Mouse (Mus musculus) intestine, embryonic 14.5 days (tissue): Measurements from ENCODE around the gene Chst12. TPM values are rescaled to one million over a fixed set of nuclear protein-coding genes. Genes with fewer than 3 reads are reported as not detected.
"Not testable (repeated sequence)": the region's sequence is repeated elsewhere in the genome, so short reads cannot be mapped to it uniquely, and the experiment has no call there.

Source experiments
- ATAC-seq: fragments of 200-750 bp; cut with Nextera tagmentation; replicated peaks from 2 replicates; pipeline ENCODE4 v1.8.0; 2017; ENCODE audit warnings: low read depth, moderate number of reproducible peaks, moderate TSS enrichment, moderate library complexity; ENCODE audit not compliant: low FRiP score, low TSS enrichment
- DNase-seq: peaks from one replicate; pipeline ENCODE4 v3.0.0-alpha.2; 2018; ENCODE audit warnings: low spot score
- H3K27ac ChIP-seq: fragments of 300-500 bp; sonication (generic); 2 replicates; pipeline ENCODE4 v1.5.1; 2014; ENCODE audit warnings: low read depth, mild to moderate bottlenecking, control low read depth
- H3K27me3 ChIP-seq: fragments of 300-500 bp; sonication (generic); replicated peaks from 2 replicates; pipeline ENCODE4 v1.6.1; 2014; ENCODE audit warnings: low read length, control low read depth; ENCODE audit not compliant: control insufficient read depth, insufficient read depth
- H3K36me3 ChIP-seq: fragments of 300-500 bp; sonication (generic); 2 replicates; pipeline ENCODE4 v1.6.1; 2014; ENCODE audit warnings: low read length, control low read depth; ENCODE audit not compliant: control insufficient read depth, insufficient read depth
- H3K4me1 ChIP-seq: fragments of 300-500 bp; sonication (generic); replicated peaks from 2 replicates; pipeline ENCODE4 v1.6.1; 2014; ENCODE audit warnings: low read length, control low read depth, mixed read lengths; ENCODE audit not compliant: control insufficient read depth, insufficient read depth
- H3K4me2 ChIP-seq: fragments of 300-500 bp; sonication (generic); 2 replicates; pipeline ENCODE4 v1.6.1; 2014; ENCODE audit warnings: low read length
- H3K4me3 ChIP-seq: fragments of 300-500 bp; sonication (generic); 2 replicates; pipeline ENCODE4 v1.5.1; 2014; ENCODE audit warnings: low read depth, low read length, control low read depth, mixed read lengths
- H3K9ac ChIP-seq: fragments of 300-500 bp; sonication (generic); 2 replicates; pipeline ENCODE4 v1.6.1; 2014; ENCODE audit warnings: mild to moderate bottlenecking, low read length
- H3K9me3 ChIP-seq: fragments of 300-500 bp; sonication (generic); 2 replicates; pipeline ENCODE4 v1.6.1; 2016; ENCODE audit warnings: low read length, control low read depth; ENCODE audit not compliant: control insufficient read depth
- WGBS: fragments of 180-500 bp; shearing (Covaris S2); extraction: QIAGEN DNeasy Blood & Tissue Kit; methylation state at CpG from one replicate; pipeline ENCODE4 v1.1.7; 2014; 5-methylcytosine and 5-hydroxymethylcytosine counted together
- polyA plus RNA-seq: library from polyadenylated mRNA; unstranded; fragments of >200 nt; fragmentation: Nextera tagmentation; extraction: Ambion mirVana; gene quantifications from 2 replicates; pipeline ENCODE4 v1.2.1, GENCODE M21; 2014

Gene Chst12
- polyA plus RNA-seq, result 20.7 TPM in 2 replicates

- Histone ChIP-seq H3K27me3 (no peaks in the 10 kb centered on the region), H3K9ac (peak within 1 kb of the TSS; percentile 73), H3K27ac (peak within 1 kb of the TSS; percentile 77), H3K4me3 (peak within 1 kb of the TSS; percentile 74), H3K4me1 (peaks cover 46% of the 10 kb centered on the region), H3K4me2 (peak within 1 kb of the TSS; percentile 94), H3K36me3 (no peaks in the 10 kb centered on the region), H3K9me3 (no peaks in the 10 kb centered on the region)
- under 1% methylated on average over 38 of the region's 38 CpGs for WGBS
- ATAC-seq (peak; percentile 93), DNase-seq (peak; percentile 98)
These were observed at the start of gene Chst12 for GRCm38 (mm10) chr5:140505208-140505780. TSS of gene Chst12 (plus strand) at chr5:140505550.

- Histone ChIP-seq H3K4me2 (no peak overlapping the region), H3K27ac (no peak overlapping the region), H3K27me3 (no peaks in the 10 kb centered on the region), H3K9me3 (no peaks in the 10 kb centered on the region), H3K9ac (no peak overlapping the region), H3K4me1 (no peaks in the 10 kb centered on the region), H3K4me3 (no peak overlapping the region), H3K36me3 (no peaks in the 10 kb centered on the region)
- ATAC-seq (no peak), DNase-seq (no peak)
- 85% methylated on average over 3 of the region's 3 CpGs for WGBS
These were observed 43.9 kb upstream of the Chst12 start for GRCm38 (mm10) chr5:140461476-140461875.

- H3K36me3 ChIP-seq, H3K9me3 ChIP-seq, DNase-seq, H3K9ac ChIP-seq, H3K4me2 ChIP-seq, ATAC-seq, H3K27me3 ChIP-seq, H3K27ac ChIP-seq, H3K4me1 ChIP-seq, H3K4me3 ChIP-seq: not testable (repeated sequence)
- 81% methylated on average over 2 of the region's 2 CpGs for WGBS
These were observed 42.2 kb upstream of the Chst12 start for GRCm38 (mm10) chr5:140463151-140463550.

GRCm38 (mm10) chr5:140464943-140465342 lies 40.4 kb upstream of the Chst12 start:
- Histone ChIP-seq H3K4me2 (no peak overlapping the region), H3K4me1 (no peaks in the 10 kb centered on the region), H3K27ac (no peak overlapping the region), H3K9ac (no peak overlapping the region), H3K27me3 (no peaks in the 10 kb centered on the region), H3K4me3 (no peak overlapping the region), H3K9me3 (no peaks in the 10 kb centered on the region), H3K36me3 (no peaks in the 10 kb centered on the region)
- no peak for DNase-seq
- WGBS, result 85% methylated on average over 2 of the region's 2 CpGs
- ATAC-seq, result no peak

- no peak for ATAC-seq
- Histone ChIP-seq H3K4me1 (no peaks in the 10 kb centered on the region), H3K9me3 (0 out of 2 replicates have a peak, but pooled peaks cover under 1% of the 10 kb centered on the region), H3K9ac (no peak overlapping the region), H3K4me3 (no peak overlapping the region), H3K27me3 (no peaks in the 10 kb centered on the region), H3K27ac (no peak overlapping the region), H3K4me2 (no peak overlapping the region), H3K36me3 (no peaks in the 10 kb centered on the region)
- no peak for DNase-seq
- 82% methylated on average over 3 of the region's 3 CpGs for WGBS
These were observed 33.0 kb upstream of the Chst12 start for GRCm38 (mm10) chr5:140472336-140472735.

- ATAC-seq (no peak), DNase-seq (no peak)
- Histone ChIP-seq H3K27ac (no peak overlapping the region), H3K9me3 (0 out of 2 replicates have a peak, but pooled peaks cover 4% of the 10 kb centered on the region), H3K36me3 (no peaks in the 10 kb centered on the region), H3K4me3 (no peak overlapping the region), H3K4me2 (no peak overlapping the region), H3K27me3 (no peaks in the 10 kb centered on the region), H3K9ac (no peak overlapping the region), H3K4me1 (no peaks in the 10 kb centered on the region)
- WGBS, result 72% methylated on average over 4 of the region's 4 CpGs
These were observed 23.9 kb upstream of the Chst12 start for GRCm38 (mm10) chr5:140481458-140481857.

DNA sequence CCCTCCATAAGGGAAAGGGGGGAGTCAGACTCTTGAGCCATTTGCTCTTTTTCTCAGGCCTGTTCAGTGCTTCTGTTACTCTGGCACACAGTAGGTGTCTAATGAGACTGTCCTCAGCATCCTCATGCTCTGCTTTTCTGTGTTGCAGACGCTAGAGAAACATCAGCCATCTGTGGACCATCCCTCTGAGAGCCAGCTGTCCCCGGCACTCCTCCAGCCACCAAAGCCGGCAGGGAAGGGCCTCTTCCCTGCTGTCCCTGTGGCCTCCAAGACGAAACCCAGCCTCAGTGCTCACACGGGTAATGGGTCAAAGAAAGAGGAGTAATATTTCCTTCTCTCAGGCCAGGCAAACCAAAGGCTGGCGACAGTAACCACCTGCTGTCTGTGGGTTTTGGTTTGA lies 14.2 kb upstream of the Chst12 start:
- H3K36me3 ChIP-seq, result no peaks in the 10 kb centered on the region
- DNase-seq (no peak), ATAC-seq (no peak)
- H3K4me3 ChIP-seq, result no peak overlapping the region
- no peak overlapping the region for H3K9ac ChIP-seq
- no peaks in the 10 kb centered on the region for H3K27me3 ChIP-seq
- no peak overlapping the region for H3K27ac ChIP-seq
- no peak overlapping the region for H3K4me2 ChIP-seq
- no peaks in the 10 kb centered on the region for H3K4me1 ChIP-seq
- 57% methylated on average over 6 of the region's 6 CpGs for WGBS
- no peaks in the 10 kb centered on the region for H3K9me3 ChIP-seq

- no peaks in the 10 kb centered on the region for H3K36me3 ChIP-seq
- WGBS, result 20% methylated on average over 11 of the region's 11 CpGs
- H3K9me3 ChIP-seq, result no peaks in the 10 kb centered on the region
- no peaks in the 10 kb centered on the region for H3K4me1 ChIP-seq
- no peaks in the 10 kb centered on the region for H3K27me3 ChIP-seq
- H3K27ac ChIP-seq, result no peak overlapping the region
- H3K4me3 ChIP-seq, result no peak overlapping the region
- DNase-seq (no peak), ATAC-seq (no peak; the same call in 1 of the 2 replicates)
- H3K9ac ChIP-seq, result no peak overlapping the region
- no peak overlapping the region for H3K4me2 ChIP-seq
These were observed 12.6 kb upstream of the Chst12 start for GRCm38 (mm10) chr5:140492684-140493233.

DNA sequence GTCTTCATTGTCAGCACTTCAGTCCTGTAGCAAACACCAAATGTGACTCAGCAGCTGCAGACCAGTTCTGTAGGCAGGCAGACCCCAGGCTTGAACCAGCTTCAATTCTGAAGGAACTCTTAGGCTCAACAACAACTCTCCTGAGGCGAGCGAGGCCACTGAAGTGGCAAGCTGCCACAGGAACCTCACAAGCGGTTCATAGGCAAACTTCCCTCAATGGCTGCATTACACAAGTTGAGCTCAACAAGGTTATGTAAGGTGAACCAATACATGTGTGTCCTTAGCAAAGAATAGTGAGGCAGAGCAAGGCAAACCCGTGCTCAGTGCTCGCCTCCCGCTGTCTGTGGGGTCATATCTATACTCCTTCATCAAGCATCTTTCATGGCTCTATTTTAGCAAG lies 7.2 kb upstream of the Chst12 start:
- no peak overlapping the region for H3K4me3 ChIP-seq
- ATAC-seq (no peak), DNase-seq (no peak)
- no peaks in the 10 kb centered on the region for H3K27me3 ChIP-seq
- H3K36me3 ChIP-seq, result no peaks in the 10 kb centered on the region
- H3K9ac ChIP-seq, result no peak overlapping the region
- peaks cover 5% of the 10 kb centered on the region for H3K4me1 ChIP-seq
- no peaks in the 10 kb centered on the region for H3K9me3 ChIP-seq
- 74% methylated on average over 6 of the region's 6 CpGs for WGBS
- H3K4me2 ChIP-seq, result no peak overlapping the region
- H3K27ac ChIP-seq, result no peak overlapping the region
